Mouse (Mus musculus): Measurements from ENCODE around the gene Mrpl24.

- TF ChIP-seq CTCF (conservative IDR thresholded peaks at IDR 0.05; ENCODE audit: insufficient read depth, insufficient read length, low read depth, low read length), result no peak
- no peak for TF ChIP-seq POLR2A (IDR thresholded peaks at IDR 0.05; ENCODE audit: low read depth, low read length)
These were observed at the start of gene Mrpl24 for GRCm38 (mm10) chr3:87919336-87920108.

All from kidney, adult 2 months (tissue).